Mouse (Mus musculus) liver, embryonic 13.5 days (tissue): ENCODE data around the gene Vax1. TPM values are rescaled to one million over a fixed set of nuclear protein-coding genes. Genes with fewer than 3 reads are reported as not detected.

Experiments
- ATAC-seq: fragments of 200-750 bp; cut with Nextera tagmentation; 2 replicates; pipeline ENCODE4 v1.8.0; 2017; ENCODE audit warnings: low read depth, mild to moderate bottlenecking, moderate number of reproducible peaks, moderate library complexity
- DNase-seq: peaks from one replicate; pipeline ENCODE4 v3.0.0; 2022
- H3K27ac ChIP-seq: fragments of 300-500 bp; sonication (generic); 2 replicates; pipeline ENCODE4 v1.5.1; 2015; ENCODE audit warnings: moderate library complexity, mild to moderate bottlenecking, inconsistent platforms
- H3K27me3 ChIP-seq: fragments of 300-500 bp; sonication (generic); 2 replicates; pipeline ENCODE4 v1.6.1; 2015; ENCODE audit warnings: mild to moderate bottlenecking, inconsistent platforms
- H3K36me3 ChIP-seq: fragments of 300-500 bp; sonication (generic); 2 replicates; pipeline ENCODE4 v1.6.1; 2015; ENCODE audit warnings: mild to moderate bottlenecking, inconsistent platforms
- H3K4me1 ChIP-seq: fragments of 300-500 bp; sonication (generic); replicated peaks from 2 replicates; pipeline ENCODE4 v1.6.1; 2015; ENCODE audit warnings: inconsistent platforms
- H3K4me2 ChIP-seq: fragments of 300-500 bp; sonication (generic); 2 replicates; pipeline ENCODE4 v1.6.1; 2015; ENCODE audit warnings: inconsistent platforms, mild to moderate bottlenecking, moderate library complexity
- H3K4me3 ChIP-seq: fragments of 300-500 bp; sonication (generic); replicated peaks from 2 replicates; pipeline ENCODE4 v1.5.1; 2015; ENCODE audit warnings: mild to moderate bottlenecking, inconsistent platforms
- H3K9ac ChIP-seq: fragments of 300-500 bp; sonication (generic); 2 replicates; pipeline ENCODE4 v1.6.1; 2015; ENCODE audit warnings: mild to moderate bottlenecking, inconsistent platforms
- H3K9me3 ChIP-seq: fragments of 300-500 bp; sonication (generic); replicated peaks from 2 replicates; pipeline ENCODE4 v1.6.1; 2016; ENCODE audit warnings: inconsistent platforms
- WGBS: fragments of 180-500 bp; shearing (Covaris S2); methylation state at CpG from one replicate; pipeline ENCODE4 v1.1.7; 2015; ENCODE audit not compliant: insufficient replicate concordance; 5-methylcytosine and 5-hydroxymethylcytosine counted together
- polyA plus RNA-seq: library from polyadenylated mRNA; unstranded; fragments of >200 nt; fragmentation: Nextera tagmentation; extraction: Ambion mirVana; gene quantifications from 2 replicates; pipeline ENCODE4 v1.2.1, GENCODE M21; 2015

Vax1 gene
- polyA plus RNA-seq = not detected in 2 replicates

DNA sequence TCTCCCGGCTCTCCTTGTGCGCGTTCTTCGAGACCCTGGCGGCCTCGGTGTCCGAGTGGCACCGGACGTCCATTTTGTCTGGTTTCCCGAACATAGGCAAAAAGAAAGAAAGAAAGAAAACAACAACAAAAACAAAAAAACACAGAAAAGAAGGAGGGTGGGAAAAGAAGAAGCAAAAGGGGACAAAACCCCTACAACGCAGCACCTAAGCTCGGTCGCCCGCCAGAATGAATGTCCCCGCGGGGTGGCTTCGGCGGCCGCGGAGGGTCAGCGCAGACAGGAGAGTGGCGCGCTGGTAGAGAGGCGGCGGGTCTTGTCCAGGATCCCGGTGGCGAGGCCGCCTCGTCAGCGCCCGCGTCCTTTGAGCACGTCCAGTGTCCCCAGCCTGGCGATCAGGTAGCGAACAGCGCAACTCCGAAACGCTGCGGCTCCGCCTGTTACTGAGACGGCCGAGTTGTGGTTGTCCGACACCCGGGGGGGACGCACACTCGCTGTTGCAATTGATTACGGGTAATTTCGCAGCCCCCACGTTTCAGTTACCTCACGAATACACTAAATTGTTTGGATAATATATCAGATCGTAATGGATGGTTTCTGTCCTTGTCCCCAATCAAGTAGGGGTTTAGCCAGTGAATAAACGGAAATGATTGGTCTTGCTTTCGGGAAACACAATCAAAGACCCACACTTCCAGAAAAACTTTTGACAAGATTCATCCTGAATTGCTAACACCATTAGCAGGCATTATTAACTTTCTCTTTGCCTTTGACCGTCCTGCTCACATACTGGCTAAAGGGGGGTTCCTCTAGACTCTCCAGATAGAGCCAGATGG is at the start of gene Vax1:
TSS of gene Vax1 (minus strand) at position 121 of the 830 bp plus-strand sequence.
- Histone ChIP-seq H3K27ac (no peak within 1 kb of the TSS), H3K4me2 (peak within 1 kb of the TSS; percentile 30), H3K4me1 (peaks cover 3% of the 10 kb centered on the region), H3K9me3 (no peaks in the 10 kb centered on the region), H3K4me3 (peak within 1 kb of the TSS; percentile 18), H3K9ac (no peak within 1 kb of the TSS), H3K27me3 (peaks cover 98% of the 10 kb centered on the region), H3K36me3 (no peaks in the 10 kb centered on the region)
- no peak for DNase-seq
- ATAC-seq = no peak
- WGBS = 2% methylated on average over 54 of the region's 54 CpGs

DNA sequence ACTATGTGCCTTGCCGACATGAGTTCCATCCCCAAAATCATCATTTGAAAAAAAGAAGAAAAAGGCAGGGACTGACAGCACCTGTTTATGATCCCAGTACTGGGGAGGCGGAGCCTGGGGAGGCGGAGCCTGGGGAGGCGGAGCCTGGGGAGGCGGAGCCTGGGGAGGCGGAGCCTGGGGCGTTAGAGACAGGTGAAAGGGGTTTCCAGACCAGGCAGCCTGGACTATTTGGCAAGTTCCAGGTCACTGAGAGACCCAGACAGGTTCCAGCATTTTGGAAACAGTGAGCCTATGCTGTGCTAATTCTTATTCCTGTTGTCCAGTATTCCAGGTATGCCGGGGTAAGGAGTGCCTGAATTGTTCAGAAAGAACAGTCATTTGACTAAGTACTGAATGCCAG is 49.1 kb upstream of the Vax1 start, which contains the start of gene Kcnk18:
TSS of gene Kcnk18 (plus strand) at position 224 of the 400 bp plus-strand sequence.
- no peak within 1 kb of the TSS for H3K9ac ChIP-seq
- H3K4me1 ChIP-seq = no peaks in the 10 kb centered on the region
- H3K4me3 ChIP-seq = no peak within 1 kb of the TSS
- WGBS = 68% methylated on average over 8 of the region's 8 CpGs
- DNase-seq = no peak
- H3K27ac ChIP-seq = no peak within 1 kb of the TSS
- no peaks in the 10 kb centered on the region for H3K27me3 ChIP-seq
- ATAC-seq = no peak
- no peak within 1 kb of the TSS for H3K4me2 ChIP-seq
- H3K36me3 ChIP-seq = no peaks in the 10 kb centered on the region
- H3K9me3 ChIP-seq = no peaks in the 10 kb centered on the region

DNA sequence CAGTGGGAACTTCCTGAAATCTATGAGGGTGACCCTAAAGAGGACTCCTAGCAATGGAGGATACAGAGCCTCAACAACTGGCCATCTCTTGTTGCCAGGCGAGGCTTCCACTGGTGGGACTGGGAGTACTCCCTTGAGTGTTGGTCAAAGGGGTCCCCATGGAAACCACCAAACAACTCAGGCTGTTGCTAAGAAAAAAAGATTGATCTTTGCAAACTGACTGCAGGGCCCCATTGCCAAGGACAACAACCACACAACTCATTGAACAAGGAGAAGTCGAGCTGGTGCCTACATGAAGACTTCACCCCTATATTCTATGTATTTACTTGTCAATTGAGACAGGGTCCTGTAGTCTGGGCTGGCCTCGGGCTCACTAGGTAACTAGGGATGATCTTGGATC is 47.0 kb upstream of the Vax1 start:
- Histone ChIP-seq H3K9me3 (no peaks in the 10 kb centered on the region), H3K27me3 (no peaks in the 10 kb centered on the region), H3K27ac (no peak overlapping the region), H3K4me2 (no peak overlapping the region), H3K4me3 (no peak overlapping the region), H3K4me1 (no peaks in the 10 kb centered on the region), H3K36me3 (no peaks in the 10 kb centered on the region), H3K9ac (no peak overlapping the region)
- WGBS = 62% methylated on average over 3 of the region's 3 CpGs
- DNase-seq (no peak), ATAC-seq (no peak)

DNA sequence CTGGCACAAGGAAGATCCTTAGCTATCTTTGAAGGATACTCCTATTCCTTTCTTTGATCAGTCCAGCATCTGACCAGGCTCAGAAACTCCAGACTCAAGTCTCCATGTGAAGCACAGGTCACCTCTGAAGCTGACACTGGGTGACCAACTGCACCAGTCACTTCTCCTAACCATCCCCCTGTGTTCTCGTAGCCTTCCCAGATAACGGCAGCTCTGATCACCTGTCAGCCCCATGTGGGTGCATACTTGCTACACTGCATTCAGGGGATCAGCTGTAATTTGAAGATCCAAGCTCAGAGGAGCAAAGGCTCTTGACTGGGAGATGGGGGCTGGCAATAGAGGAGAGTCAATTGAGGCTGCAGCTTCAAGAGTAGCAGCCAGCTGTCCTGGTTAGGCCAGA is 39.1 kb upstream of the Vax1 start:
- ATAC-seq (no peak), DNase-seq (no peak)
- Histone ChIP-seq H3K9ac (no peak overlapping the region), H3K4me1 (no peaks in the 10 kb centered on the region), H3K4me3 (no peak overlapping the region), H3K27ac (no peak overlapping the region), H3K9me3 (no peaks in the 10 kb centered on the region), H3K36me3 (no peaks in the 10 kb centered on the region), H3K27me3 (peaks cover 3% of the 10 kb centered on the region; the same call in 1 of the 2 replicates), H3K4me2 (no peak overlapping the region)
- 40% methylated on average over 2 of the region's 2 CpGs for WGBS

DNA sequence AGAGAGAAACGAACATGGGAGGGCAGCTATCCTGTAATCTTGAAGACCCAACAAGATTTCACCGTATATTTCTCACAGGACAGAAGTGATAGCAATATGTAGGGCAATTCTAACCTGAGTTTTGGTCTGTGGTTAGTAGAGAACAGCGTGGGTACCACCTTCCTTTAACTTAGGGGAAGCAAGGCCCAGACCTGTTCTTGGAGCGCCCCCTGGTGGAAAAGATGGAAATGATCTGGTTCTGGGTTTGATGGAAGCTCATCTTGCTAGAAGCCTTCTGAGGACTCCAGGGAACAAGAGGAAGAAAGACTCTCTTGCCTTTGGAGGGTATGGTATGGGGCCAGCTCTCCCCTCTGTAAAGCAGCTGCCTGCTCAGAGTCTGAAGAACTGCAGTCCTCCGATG is 38.6 kb upstream of the Vax1 start:
- ATAC-seq = no peak
- peak; percentile 28 for DNase-seq
- 29% methylated on average over 5 of the region's 5 CpGs for WGBS

DNA sequence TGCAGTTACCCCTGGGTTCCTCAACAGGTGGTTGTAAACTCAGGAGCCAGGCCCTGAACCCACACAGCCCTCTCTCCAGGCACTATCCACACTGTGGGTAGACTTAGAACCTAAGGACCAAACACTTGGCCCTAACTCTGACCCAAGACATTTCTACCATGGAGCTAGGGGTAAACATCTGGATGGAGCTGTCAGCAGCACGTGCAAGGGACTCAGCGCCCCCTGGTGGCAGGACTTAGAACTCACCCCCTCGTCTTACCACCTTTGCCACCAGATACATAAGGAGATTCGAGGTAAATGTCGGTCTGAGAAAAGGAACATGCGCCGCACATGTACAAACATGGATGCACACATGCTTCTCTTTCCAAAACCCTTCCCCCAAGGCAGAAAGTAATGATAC is 28.3 kb upstream of the Vax1 start:
- Histone ChIP-seq H3K27me3 (peaks cover 56% of the 10 kb centered on the region), H3K4me3 (no peak overlapping the region), H3K9me3 (peaks cover 5% of the 10 kb centered on the region; the same call in 1 of the 2 replicates), H3K4me2 (no peak overlapping the region), H3K36me3 (no peaks in the 10 kb centered on the region), H3K4me1 (peaks cover 4% of the 10 kb centered on the region), H3K9ac (no peak overlapping the region), H3K27ac (no peak overlapping the region)
- no peak for ATAC-seq
- DNase-seq = peak; percentile 23
- WGBS = 24% methylated on average over 7 of the region's 7 CpGs

More for the DNA sequence above, 38.6 kb upstream of the Vax1 start:
- H3K4me1 ChIP-seq = no peaks in the 10 kb centered on the region
- H3K9me3 ChIP-seq = no peaks in the 10 kb centered on the region
- H3K4me3 ChIP-seq = no peak overlapping the region
- H3K27ac ChIP-seq = no peak overlapping the region
- H3K27me3 ChIP-seq = peaks cover 3% of the 10 kb centered on the region; the same call in 1 of the 2 replicates
- H3K4me2 ChIP-seq = no peak overlapping the region
- H3K9ac ChIP-seq = no peak overlapping the region
- H3K36me3 ChIP-seq = no peaks in the 10 kb centered on the region

DNA sequence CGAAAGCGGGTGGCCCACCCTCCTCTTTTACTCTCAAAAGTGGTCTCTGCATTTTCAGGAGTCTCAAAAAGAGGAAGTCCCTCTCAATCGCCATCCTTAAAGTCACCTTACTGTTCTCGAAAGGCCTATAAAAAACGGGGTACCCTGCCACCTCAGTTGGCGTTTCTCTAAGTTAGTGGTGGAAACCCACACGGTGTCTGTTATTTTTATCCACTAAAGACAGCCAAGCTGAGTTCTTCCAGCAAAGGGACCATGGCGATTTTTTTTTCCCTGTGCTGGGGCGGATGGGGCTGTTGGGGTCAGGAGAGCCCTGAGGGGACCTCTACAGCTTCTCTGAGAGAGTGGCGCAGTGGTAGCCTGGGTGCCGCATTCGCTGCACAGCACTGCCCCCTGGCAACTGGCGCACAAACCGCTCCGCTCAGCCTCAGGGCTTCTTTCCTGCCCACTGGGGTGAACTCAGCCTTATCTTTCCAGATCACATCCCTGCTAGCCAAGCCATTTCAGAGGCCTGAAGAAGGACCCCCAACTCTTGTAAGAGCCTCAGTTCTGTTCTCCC is 26.3 kb upstream of the Vax1 start:
- no peak overlapping the region for H3K4me3 ChIP-seq
- no peak overlapping the region for H3K27ac ChIP-seq
- ATAC-seq (no peak), DNase-seq (no peak)
- peaks cover 4% of the 10 kb centered on the region for H3K4me1 ChIP-seq
- H3K9me3 ChIP-seq = peaks cover 5% of the 10 kb centered on the region; the same call in 1 of the 2 replicates
- peaks cover 75% of the 10 kb centered on the region for H3K27me3 ChIP-seq
- H3K9ac ChIP-seq = no peak overlapping the region
- H3K4me2 ChIP-seq = no peak overlapping the region
- WGBS = 5% methylated on average over 15 of the region's 15 CpGs
- H3K36me3 ChIP-seq = no peaks in the 10 kb centered on the region

DNA sequence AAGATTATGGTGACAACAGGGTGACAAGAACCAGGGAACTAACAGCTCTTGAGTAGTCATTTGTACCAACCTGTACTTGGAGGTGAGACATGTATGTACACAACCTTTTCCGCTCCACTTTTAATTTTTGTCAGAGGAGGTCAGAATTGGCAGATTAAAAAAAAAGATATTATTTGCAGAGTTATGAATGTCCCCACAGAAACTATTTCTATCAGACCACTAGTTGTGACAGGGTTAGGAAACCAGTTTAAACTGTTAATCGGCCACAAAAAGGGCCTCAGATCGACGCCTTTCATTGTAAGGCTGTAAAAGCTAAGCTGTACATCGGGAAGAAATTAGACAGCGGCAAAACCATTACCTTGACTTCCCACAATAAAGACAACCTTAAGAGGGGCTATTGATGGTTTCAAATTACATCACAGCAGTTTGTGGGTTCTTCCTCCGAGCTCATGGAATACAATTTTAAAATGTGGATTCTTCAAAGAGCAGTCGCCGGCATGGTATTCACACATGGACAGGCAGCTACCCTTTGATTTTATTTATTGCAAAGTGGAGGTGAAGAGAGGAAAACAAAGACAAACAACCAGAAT is 25.4 kb upstream of the Vax1 start:
- DNase-seq = no peak
- H3K4me3 ChIP-seq = no peak overlapping the region
- peaks cover 84% of the 10 kb centered on the region for H3K27me3 ChIP-seq
- H3K4me2 ChIP-seq = no peak overlapping the region
- no peak overlapping the region for H3K27ac ChIP-seq
- H3K9me3 ChIP-seq = peaks cover 5% of the 10 kb centered on the region; the same call in 1 of the 2 replicates
- 15% methylated on average over 9 of the region's 9 CpGs for WGBS
- H3K9ac ChIP-seq = no peak overlapping the region
- H3K4me1 ChIP-seq = peaks cover 4% of the 10 kb centered on the region
- no peaks in the 10 kb centered on the region for H3K36me3 ChIP-seq
- no peak for ATAC-seq

DNA sequence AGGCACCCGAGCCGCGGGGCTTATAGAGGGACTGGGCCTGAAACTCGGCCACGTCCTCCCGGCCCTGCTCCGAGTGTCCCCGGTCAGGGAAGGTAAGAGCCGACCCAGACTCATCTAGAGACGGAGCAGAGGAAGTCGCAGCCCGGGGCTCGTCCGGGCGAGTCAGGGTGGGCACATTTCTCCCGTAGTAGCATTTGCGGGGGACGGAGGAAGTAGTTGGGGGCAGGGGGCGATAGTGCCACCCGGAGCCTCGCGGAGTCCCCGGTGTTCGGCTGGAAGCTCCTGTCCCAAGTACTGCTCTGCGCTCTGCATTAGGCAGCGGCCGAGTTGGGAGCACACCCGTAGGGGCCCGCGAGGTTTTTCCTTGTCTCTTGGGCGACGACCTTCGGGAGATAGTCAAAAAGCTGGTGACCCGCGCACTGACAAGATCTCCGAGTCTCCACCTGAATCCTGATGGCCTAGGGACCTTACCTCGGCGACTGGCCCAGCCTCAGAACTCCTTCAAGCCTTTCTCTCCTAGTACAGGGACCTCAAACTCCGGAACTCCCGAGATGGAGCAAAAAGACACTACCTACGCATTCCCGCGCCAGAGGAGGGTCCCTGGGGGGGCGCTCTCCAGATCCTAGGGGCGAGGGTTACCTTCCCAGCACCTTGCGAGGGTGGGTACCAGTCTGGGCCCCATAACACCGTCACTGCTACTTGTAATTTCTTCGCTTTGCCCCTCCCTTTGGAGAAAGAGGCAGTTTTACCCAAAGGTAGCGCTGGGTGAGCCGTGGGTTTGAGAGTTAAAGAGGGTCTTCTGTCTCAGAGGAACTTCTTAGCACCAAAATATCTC is 24.3 kb upstream of the Vax1 start:
- Histone ChIP-seq H3K4me2 (peak overlapping the region; percentile 28; the same call in 1 of the 2 replicates), H3K4me1 (peaks cover 4% of the 10 kb centered on the region), H3K9ac (no peak overlapping the region), H3K4me3 (peak overlapping the region; percentile 14; the same call in 1 of the 2 replicates), H3K36me3 (no peaks in the 10 kb centered on the region), H3K9me3 (no peaks in the 10 kb centered on the region), H3K27ac (no peak overlapping the region), H3K27me3 (peaks cover 90% of the 10 kb centered on the region)
- DNase-seq (no peak), ATAC-seq (no peak)
- WGBS = under 1% methylated on average over 50 of the region's 50 CpGs

DNA sequence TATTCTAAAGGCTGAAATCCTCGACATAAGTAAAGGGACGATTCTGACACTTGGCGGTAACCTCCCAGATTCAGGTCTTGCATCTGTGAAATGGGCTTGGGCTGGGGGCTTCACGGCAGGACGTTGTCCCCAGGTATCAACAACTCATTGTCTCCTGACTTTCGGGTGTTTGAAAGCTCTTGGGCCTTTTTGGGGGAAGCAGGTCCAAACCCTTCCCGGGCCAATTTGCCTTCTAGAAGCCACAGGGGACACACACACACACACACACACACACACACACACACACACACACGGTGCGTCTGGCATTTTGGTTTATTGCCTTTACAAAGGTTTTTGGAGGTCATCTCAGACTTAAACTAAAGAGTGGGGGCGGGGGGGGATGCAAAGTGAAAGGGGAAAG is 23.6 kb upstream of the Vax1 start:
- no peak for ATAC-seq
- Histone ChIP-seq H3K9ac (no peak overlapping the region), H3K36me3 (no peaks in the 10 kb centered on the region), H3K4me2 (peak overlapping the region; percentile 28; the same call in 1 of the 2 replicates), H3K4me1 (peaks cover 4% of the 10 kb centered on the region), H3K27me3 (peaks cover 93% of the 10 kb centered on the region), H3K27ac (no peak overlapping the region), H3K9me3 (no peaks in the 10 kb centered on the region), H3K4me3 (no peak overlapping the region)
- DNase-seq = no peak
- WGBS = 1% methylated on average over 10 of the region's 10 CpGs

DNA sequence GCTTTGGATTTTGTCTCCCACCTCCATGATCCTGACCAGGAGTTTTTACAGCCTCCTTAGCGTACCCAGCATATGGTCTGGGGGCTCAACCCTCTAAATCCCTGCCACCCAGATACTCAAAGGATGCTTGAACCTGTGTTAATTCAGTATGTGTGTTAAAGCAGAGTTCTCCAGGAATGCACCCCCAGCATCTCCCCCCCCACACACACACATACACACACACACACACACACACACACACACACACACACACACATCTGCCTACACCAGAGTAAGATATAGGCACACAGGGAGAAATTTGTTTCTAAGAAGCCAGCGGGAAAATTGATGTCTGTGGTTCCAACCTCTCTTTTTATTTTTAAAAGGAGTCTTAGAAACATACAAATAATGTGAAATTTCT is 22.6 kb upstream of the Vax1 start:
- Histone ChIP-seq H3K27ac (no peak overlapping the region), H3K36me3 (no peaks in the 10 kb centered on the region), H3K9me3 (no peaks in the 10 kb centered on the region), H3K4me3 (no peak overlapping the region), H3K4me2 (no peak overlapping the region), H3K27me3 (peaks cover 95% of the 10 kb centered on the region), H3K4me1 (peaks cover 4% of the 10 kb centered on the region), H3K9ac (no peak overlapping the region)
- ATAC-seq (no peak), DNase-seq (no peak)
- 11% methylated on average over 2 of the region's 2 CpGs for WGBS
